Mouse (Mus musculus): ENCODE measurements around the gene Mrgprb3. TPM values are rescaled to one million over a fixed set of nuclear protein-coding genes. Genes with fewer than 3 reads are reported as not detected.

Mrgprb3 gene
- polyA plus RNA-seq (2017; shearing (Covaris generic)) = not detected

DNA sequence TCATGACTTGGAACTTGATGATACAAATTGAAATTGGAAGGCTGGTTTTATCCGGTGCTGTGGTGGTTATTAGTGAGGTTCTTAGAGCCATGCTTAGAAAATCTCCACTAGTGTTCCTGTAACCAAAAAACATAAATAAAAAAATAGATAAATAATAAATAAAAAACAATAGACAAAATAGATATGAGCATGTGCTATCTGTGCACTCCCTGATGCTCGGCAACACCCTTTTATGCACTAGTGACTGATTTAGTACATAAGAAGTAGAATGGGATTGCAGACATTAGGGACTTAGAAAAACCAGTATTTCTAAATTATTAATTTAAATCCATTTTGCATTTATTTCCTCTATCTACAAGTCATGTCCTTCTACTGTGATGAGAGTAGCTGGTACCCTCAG, at the start of gene Mrgprb3:
Gene Mrgprb3, minus strand, starts transcription at position 101 of the 400 bp plus-strand sequence.

Other genes starting within 250 kb of the Mrgprb3 start
- gene Mrgprb1, start 187.5 kb downstream of the Mrgprb3 start, polyA plus RNA-seq (2017; shearing (Covaris generic)) = not detected
- not detected for gene Mrgprx2, start 144.5 kb downstream of the Mrgprb3 start, polyA plus RNA-seq (2017; shearing (Covaris generic))
- gene Mrgprb2, start 85.7 kb downstream of the Mrgprb3 start, polyA plus RNA-seq (2017; shearing (Covaris generic)) = not detected
- 29.3 TPM for gene Zdhhc13, start 145.2 kb upstream of the Mrgprb3 start, polyA plus RNA-seq (2017; shearing (Covaris generic))
- not detected for gene Csrp3, start 204.2 kb upstream of the Mrgprb3 start, polyA plus RNA-seq (2017; shearing (Covaris generic))
- gene E2f8, start 237.8 kb upstream of the Mrgprb3 start, polyA plus RNA-seq (2017; shearing (Covaris generic)) = 2.4 TPM

Measured in CD4-positive, CD25-positive, alpha-beta regulatory T cell, adult 9 weeks (primary cell).